Mouse (Mus musculus) forebrain, embryonic 12.5 days (tissue): Measurements from ENCODE around the gene Sh3rf3. TPM values are rescaled to one million over a fixed set of nuclear protein-coding genes. Genes with fewer than 3 reads are reported as not detected.

Source experiments
- ATAC-seq: fragments of 200-750 bp; cut with Nextera tagmentation; 2 replicates; pipeline ENCODE4 v1.8.0; 2017; ENCODE audit warnings: moderate TSS enrichment; ENCODE audit not compliant: low FRiP score
- H3K27ac ChIP-seq: fragments of 300-500 bp; sonication (generic); 2 replicates; pipeline ENCODE4 v1.5.1; 2016; ENCODE audit warnings: mild to moderate bottlenecking
- H3K27me3 ChIP-seq: fragments of 300-500 bp; sonication (generic); 2 replicates; pipeline ENCODE4 v1.6.1; 2016; ENCODE audit warnings: mild to moderate bottlenecking
- H3K36me3 ChIP-seq: fragments of 300-500 bp; sonication (generic); replicated peaks from 2 replicates; pipeline ENCODE4 v1.6.1; 2016; ENCODE audit warnings: mild to moderate bottlenecking
- H3K4me1 ChIP-seq: fragments of 300-500 bp; sonication (generic); 2 replicates; pipeline ENCODE4 v1.6.1; 2016
- H3K4me2 ChIP-seq: fragments of 300-500 bp; sonication (generic); 2 replicates; pipeline ENCODE4 v1.6.1; 2016; ENCODE audit warnings: mild to moderate bottlenecking, moderate library complexity
- H3K4me3 ChIP-seq: fragments of 300-500 bp; sonication (generic); replicated peaks from 2 replicates; pipeline ENCODE4 v1.5.1; 2016; ENCODE audit warnings: mild to moderate bottlenecking
- H3K9ac ChIP-seq: fragments of 300-500 bp; sonication (generic); 2 replicates; pipeline ENCODE4 v1.6.1; 2016; ENCODE audit warnings: mild to moderate bottlenecking
- H3K9me3 ChIP-seq: fragments of 300-500 bp; sonication (generic); 2 replicates; pipeline ENCODE4 v1.6.1; 2016
- WGBS: fragments of 180-500 bp; shearing (Covaris S2); methylation state at CpG from one replicate; pipeline ENCODE4 v1.1.7; 2016; 5-methylcytosine and 5-hydroxymethylcytosine counted together
- polyA plus RNA-seq: library from polyadenylated mRNA; unstranded; fragments of >200 nt; fragmentation: Nextera tagmentation; extraction: Ambion mirVana; gene quantifications from 2 replicates; pipeline ENCODE4 v1.2.1, GENCODE M21; 2016

Sh3rf3 gene
- polyA plus RNA-seq, 1 experiment from 2014 or later = 3.1 TPM

- Histone ChIP-seq H3K4me2 (no peak overlapping the region), H3K9me3 (0 out of 2 replicates have a peak, but pooled peaks cover 3% of the 10 kb centered on the region), H3K27me3 (no peaks in the 10 kb centered on the region), H3K27ac (no peak overlapping the region), H3K36me3 (no peaks in the 10 kb centered on the region), H3K9ac (no peak overlapping the region), H3K4me3 (no peak overlapping the region), H3K4me1 (no peaks in the 10 kb centered on the region)
- WGBS = 89% methylated on average over 1 of the region's 1 CpGs
- ATAC-seq = no peak
Observed at GRCm38 (mm10) chr10:58972115-58972514, 159.0 kb downstream of the Sh3rf3 start.

- H3K4me2 ChIP-seq = no peak overlapping the region
- no peak overlapping the region for H3K27ac ChIP-seq
- no peak overlapping the region for H3K4me3 ChIP-seq
- H3K36me3 ChIP-seq = no peaks in the 10 kb centered on the region
- H3K4me1 ChIP-seq = 0 out of 2 replicates have a peak, but pooled peaks cover 2% of the 10 kb centered on the region
- WGBS = 89% methylated on average over 5 of the region's 5 CpGs
- H3K9me3 ChIP-seq = 0 out of 2 replicates have a peak, but pooled peaks cover 3% of the 10 kb centered on the region
- ATAC-seq = no peak
- no peak overlapping the region for H3K9ac ChIP-seq
- H3K27me3 ChIP-seq = no peaks in the 10 kb centered on the region
Observed at GRCm38 (mm10) chr10:58974138-58974537, 161.0 kb downstream of the Sh3rf3 start.

- ATAC-seq = no peak
Observed at GRCm38 (mm10) chr10:58979320-58979959, 166.3 kb downstream of the Sh3rf3 start.

GRCm38 (mm10) chr10:58981674-58982329 lies 168.6 kb downstream of the Sh3rf3 start:
- no peak for ATAC-seq
- Histone ChIP-seq H3K4me3 (no peak overlapping the region), H3K27me3 (no peaks in the 10 kb centered on the region; the same call in 1 of the 2 replicates), H3K9ac (no peak overlapping the region), H3K9me3 (no peaks in the 10 kb centered on the region), H3K27ac (peak overlapping the region; percentile 71), H3K4me2 (no peak overlapping the region), H3K4me1 (peaks cover 26% of the 10 kb centered on the region), H3K36me3 (no peaks in the 10 kb centered on the region)
- 70% methylated on average over 9 of the region's 9 CpGs for WGBS

More at GRCm38 (mm10) chr10:58979320-58979959, 166.3 kb downstream of the Sh3rf3 start:
- Histone ChIP-seq H3K9me3 (no peaks in the 10 kb centered on the region), H3K4me2 (no peak overlapping the region), H3K9ac (no peak overlapping the region), H3K36me3 (no peaks in the 10 kb centered on the region), H3K4me3 (no peak overlapping the region), H3K27me3 (no peaks in the 10 kb centered on the region), H3K27ac (no peak overlapping the region), H3K4me1 (peaks cover 26% of the 10 kb centered on the region)
- 17% methylated on average over 7 of the region's 7 CpGs for WGBS

- Histone ChIP-seq H3K9ac (no peak overlapping the region), H3K9me3 (no peaks in the 10 kb centered on the region), H3K4me3 (no peak overlapping the region), H3K36me3 (no peaks in the 10 kb centered on the region), H3K27me3 (no peaks in the 10 kb centered on the region; the same call in 1 of the 2 replicates), H3K4me2 (no peak overlapping the region), H3K4me1 (peaks cover 26% of the 10 kb centered on the region), H3K27ac (no peak overlapping the region; the same call in 1 of the 2 replicates)
- ATAC-seq = peak; percentile 73
- WGBS = 19% methylated on average over 5 of the region's 5 CpGs
Observed at GRCm38 (mm10) chr10:58982546-58983154, 169.5 kb downstream of the Sh3rf3 start.

GRCm38 (mm10) chr10:58991611-58992010 lies 178.5 kb downstream of the Sh3rf3 start:
- ATAC-seq = no peak
- H3K36me3 ChIP-seq = no peaks in the 10 kb centered on the region
- WGBS = 88% methylated on average over 3 of the region's 3 CpGs
- no peak overlapping the region for H3K4me3 ChIP-seq
- no peaks in the 10 kb centered on the region for H3K4me1 ChIP-seq
- H3K9me3 ChIP-seq = no peaks in the 10 kb centered on the region
- no peak overlapping the region for H3K9ac ChIP-seq
- H3K27ac ChIP-seq = no peak overlapping the region
- H3K27me3 ChIP-seq = no peaks in the 10 kb centered on the region; the same call in 1 of the 2 replicates
- no peak overlapping the region for H3K4me2 ChIP-seq

- Histone ChIP-seq H3K27ac (no peak overlapping the region), H3K36me3 (no peaks in the 10 kb centered on the region), H3K4me1 (no peaks in the 10 kb centered on the region), H3K27me3 (no peaks in the 10 kb centered on the region), H3K4me3 (no peak overlapping the region), H3K9ac (no peak overlapping the region), H3K4me2 (no peak overlapping the region), H3K9me3 (no peaks in the 10 kb centered on the region)
- 78% methylated on average over 2 of the region's 2 CpGs for whole genome bisulfite sequencing
- ATAC-seq = no peak
Observed at GRCm38 (mm10) chr10:58994726-58995125, 181.6 kb downstream of the Sh3rf3 start.

GRCm38 (mm10) chr10:58995132-58995531 lies 182.0 kb downstream of the Sh3rf3 start:
- no peaks in the 10 kb centered on the region for H3K36me3 ChIP-seq
- H3K27ac ChIP-seq = no peak overlapping the region
- H3K4me1 ChIP-seq = no peaks in the 10 kb centered on the region
- no peak overlapping the region for H3K9ac ChIP-seq
- 54% methylated on average over 3 of the region's 3 CpGs for WGBS
- ATAC-seq = no peak
- H3K4me3 ChIP-seq = no peak overlapping the region
- no peak overlapping the region for H3K4me2 ChIP-seq
- H3K9me3 ChIP-seq = no peaks in the 10 kb centered on the region
- H3K27me3 ChIP-seq = no peaks in the 10 kb centered on the region

- Histone ChIP-seq H3K4me2 (no peak overlapping the region), H3K27ac (no peak overlapping the region), H3K4me3 (no peak overlapping the region), H3K36me3 (no peaks in the 10 kb centered on the region), H3K9ac (no peak overlapping the region), H3K9me3 (no peaks in the 10 kb centered on the region), H3K4me1 (no peaks in the 10 kb centered on the region), H3K27me3 (no peaks in the 10 kb centered on the region)
- 94% methylated on average over 9 of the region's 9 CpGs for WGBS
- ATAC-seq = no peak
Observed at GRCm38 (mm10) chr10:59002361-59002760, 189.2 kb downstream of the Sh3rf3 start.

GRCm38 (mm10) chr10:59011415-59011814 lies 198.3 kb downstream of the Sh3rf3 start:
- H3K27me3 ChIP-seq = no peaks in the 10 kb centered on the region
- H3K4me1 ChIP-seq = no peaks in the 10 kb centered on the region
- no peak overlapping the region for H3K9ac ChIP-seq
- no peaks in the 10 kb centered on the region for H3K36me3 ChIP-seq
- no peaks in the 10 kb centered on the region for H3K9me3 ChIP-seq
- H3K4me3 ChIP-seq = no peak overlapping the region
- no peak overlapping the region for H3K4me2 ChIP-seq
- WGBS = 92% methylated on average over 7 of the region's 7 CpGs
- H3K27ac ChIP-seq = no peak overlapping the region
- no peak for ATAC-seq

- H3K27ac ChIP-seq = no peak overlapping the region
- H3K4me1 ChIP-seq = no peaks in the 10 kb centered on the region
- H3K4me2 ChIP-seq = no peak overlapping the region
- 70% methylated on average over 9 of the region's 9 CpGs for WGBS
- H3K9ac ChIP-seq = no peak overlapping the region
- no peak overlapping the region for H3K4me3 ChIP-seq
- no peaks in the 10 kb centered on the region for H3K36me3 ChIP-seq
- H3K9me3 ChIP-seq = no peaks in the 10 kb centered on the region
- ATAC-seq = no peak
- no peaks in the 10 kb centered on the region for H3K27me3 ChIP-seq
Observed at GRCm38 (mm10) chr10:59013618-59014017, 200.5 kb downstream of the Sh3rf3 start.

GRCm38 (mm10) chr10:59019302-59019973 lies 206.3 kb downstream of the Sh3rf3 start:
- no peak overlapping the region for H3K9ac ChIP-seq
- no peaks in the 10 kb centered on the region for H3K36me3 ChIP-seq
- H3K27me3 ChIP-seq = no peaks in the 10 kb centered on the region
- WGBS = 54% methylated on average over 3 of the region's 3 CpGs
- no peak overlapping the region for H3K27ac ChIP-seq
- H3K4me3 ChIP-seq = no peak overlapping the region
- no peak overlapping the region for H3K4me2 ChIP-seq
- no peaks in the 10 kb centered on the region for H3K4me1 ChIP-seq
- ATAC-seq = no peak
- no peaks in the 10 kb centered on the region for H3K9me3 ChIP-seq
